Mouse (Mus musculus): ENCODE measurements around the gene Gm5134.

GRCm38 (mm10) chr10:75919026-75919425 lies 35.3 kb upstream of the Gm5134 start:
- TF ChIP-seq CTCF (IDR thresholded peaks at IDR 0.05) (no peak), EP300 (IDR thresholded peaks at IDR 0.05; ENCODE audit: insufficient read depth, low read depth, low read length) (no peak), POLR2A (IDR thresholded peaks at IDR 0.05; ENCODE audit: insufficient read depth, low read depth, low read length) (no peak)
